Mouse (Mus musculus) gastrocnemius, adult 2 months (tissue): ENCODE measurements at regions not wholly inside any gene's neighbourhood (a gene's known extent, or its start where the extent isn't known, plus 50 kb on each side); places are given as distances from the start of the nearest gene placed in this dataset. TPM values are rescaled to one million over a fixed set of nuclear protein-coding genes. Genes with fewer than 3 reads are reported as not detected.

Experiments
- DNase-seq: peaks from one replicate; pipeline ENCODE4 v3.0.0; 2022
- H3K27ac ChIP-seq: fragments of 200-600 bp; 2 replicates; pipeline ENCODE4 v1.8.1; 2022; ENCODE audit warnings: mild to moderate bottlenecking
- H3K4me3 ChIP-seq: fragments of 200-600 bp; 2 replicates; pipeline ENCODE4 v1.8.1; 2022; ENCODE audit warnings: mild to moderate bottlenecking, moderate library complexity
- CTCF ChIP-seq: fragments of 200-600 bp; IDR thresholded peaks from 2 replicates; pipeline ENCODE4 v1.8.1; 2022; ENCODE audit warnings: antibody characterized with exemption, mild to moderate bottlenecking, moderate library complexity
- intact Hi-C: fragments of 180-260 bp; cut with DNase I; formaldehyde crosslinking; loops from one replicate; pipeline ENCODE4 v1.15.1; 2025
- microRNA-seq: library from miRNA; unstranded; fragments of <30 nt; microRNA quantifications from one replicate; pipeline ENCODE4 v1.2.0, GENCODE M21; 2021

DNA sequence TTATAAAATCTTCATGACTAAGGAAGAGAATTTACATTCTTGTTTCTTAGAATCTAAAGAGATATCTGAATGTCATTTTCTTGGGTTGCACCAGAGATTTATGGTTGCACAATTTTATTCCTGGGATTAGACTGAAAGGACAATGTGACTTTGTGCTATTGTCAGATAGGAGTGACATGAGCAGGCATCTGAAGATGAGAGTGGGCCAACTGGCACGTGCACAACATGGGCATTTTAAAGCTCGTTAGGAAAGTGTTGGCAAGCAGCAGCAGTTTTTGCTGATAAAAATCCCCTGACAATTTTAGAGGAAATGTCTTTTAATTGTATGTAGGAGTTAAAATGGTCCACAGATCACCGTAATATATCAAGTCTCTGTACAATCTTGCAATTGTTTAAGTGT, 178.9 kb upstream of the Tecrl start:
- no peak overlapping the region for H3K27ac ChIP-seq
- no peak for DNase-seq
- no peak for TF ChIP-seq CTCF
- intact Hi-C loops = no loop called here
- H3K4me3 ChIP-seq = no peak overlapping the region

DNA sequence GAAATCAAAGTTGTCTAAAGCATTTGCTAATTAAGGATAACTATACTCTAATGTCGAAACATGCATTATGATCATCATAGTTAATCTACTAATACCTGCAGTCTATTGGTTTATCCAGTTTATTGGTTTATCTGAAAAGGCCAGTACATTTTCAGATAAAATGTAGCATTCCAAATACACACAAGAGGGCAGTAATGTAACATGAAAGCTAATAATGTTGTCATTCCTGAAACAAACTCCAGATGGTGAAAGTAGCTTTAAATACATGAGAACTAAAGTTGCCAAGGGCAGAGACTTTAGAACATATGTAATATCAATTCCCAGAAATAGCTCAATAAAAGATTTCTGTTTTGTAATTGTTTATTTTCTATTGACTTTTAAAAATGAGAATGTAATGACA, 163.7 kb upstream of the Tecrl start:
- intact Hi-C loops = no loop called here
- TF ChIP-seq CTCF = no peak

GRCm38 (mm10) chr5:83484135-83484534, 129.1 kb upstream of the Tecrl start:
- intact Hi-C loops = no loop called here
- peak; percentile 62 for TF ChIP-seq CTCF
- DNase-seq = no peak
- Histone ChIP-seq H3K4me3 (no peak overlapping the region), H3K27ac (no peak overlapping the region)

More for the DNA sequence above, 163.7 kb upstream of the Tecrl start:
- no peak overlapping the region for H3K27ac ChIP-seq
- no peak for DNase-seq
- no peak overlapping the region for H3K4me3 ChIP-seq

DNA sequence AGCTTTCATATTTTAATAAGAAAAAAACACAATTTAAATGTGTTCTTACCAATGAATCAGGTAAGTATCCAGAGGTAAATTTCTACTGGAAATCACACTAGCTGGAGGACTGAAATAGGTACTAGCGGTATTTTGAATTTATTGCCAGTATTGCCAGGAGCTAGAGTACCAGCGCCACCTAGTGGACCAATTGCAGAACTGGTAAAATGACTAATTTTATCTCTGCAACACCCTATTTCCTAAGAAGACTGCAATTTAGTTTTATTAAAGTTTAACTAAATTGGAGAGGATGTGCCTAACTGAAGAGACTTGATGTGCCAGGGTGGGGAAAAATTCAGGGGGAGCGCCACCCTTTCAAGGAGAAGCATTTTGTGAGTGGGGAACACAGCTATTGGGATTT, 85.3 kb upstream of the Tecrl start:
- intact Hi-C loops = no loop called here
- DNase-seq = peak; percentile 27
- Histone ChIP-seq H3K4me3 (no peak overlapping the region), H3K27ac (no peak overlapping the region)
- peak; percentile 92 for TF ChIP-seq CTCF

GRCm38 (mm10) chr5:83436510-83436909, 81.5 kb upstream of the Tecrl start:
- DNase-seq = no peak
- TF ChIP-seq CTCF = no peak
- Histone ChIP-seq H3K27ac (no peak overlapping the region), H3K4me3 (no peak overlapping the region)
- intact Hi-C loops = no loop called here

- no peak for TF ChIP-seq CTCF
- Histone ChIP-seq H3K27ac (no peak overlapping the region), H3K4me3 (no peak overlapping the region)
- no peak for DNase-seq
- intact Hi-C loops = no loop called here
Measured at GRCm38 (mm10) chr5:83421708-83422107, 66.7 kb upstream of the Tecrl start.

DNA sequence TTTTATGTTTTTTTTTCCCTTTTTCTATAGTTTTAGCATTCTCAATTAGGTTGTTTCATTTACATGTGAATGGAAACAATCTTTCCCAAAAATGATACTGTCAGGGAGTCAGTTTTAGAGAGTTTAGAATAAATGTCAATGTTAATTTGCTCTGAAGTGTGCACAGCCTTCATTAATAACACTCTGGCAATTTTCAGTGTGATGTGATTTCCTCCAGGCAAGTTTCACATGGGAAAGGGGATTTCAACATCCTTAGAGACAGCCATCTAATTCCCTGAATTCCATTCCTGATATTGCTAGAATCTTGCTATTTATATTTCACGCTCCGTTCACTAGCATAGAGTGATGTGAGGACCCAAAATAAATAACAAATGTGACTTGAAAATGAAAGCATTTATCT, 55.2 kb upstream of the Tecrl start:
- TF ChIP-seq CTCF = no peak
- no peak overlapping the region for H3K27ac ChIP-seq
- intact Hi-C loops = no loop called here
- no peak overlapping the region for H3K4me3 ChIP-seq
- DNase-seq = no peak

DNA sequence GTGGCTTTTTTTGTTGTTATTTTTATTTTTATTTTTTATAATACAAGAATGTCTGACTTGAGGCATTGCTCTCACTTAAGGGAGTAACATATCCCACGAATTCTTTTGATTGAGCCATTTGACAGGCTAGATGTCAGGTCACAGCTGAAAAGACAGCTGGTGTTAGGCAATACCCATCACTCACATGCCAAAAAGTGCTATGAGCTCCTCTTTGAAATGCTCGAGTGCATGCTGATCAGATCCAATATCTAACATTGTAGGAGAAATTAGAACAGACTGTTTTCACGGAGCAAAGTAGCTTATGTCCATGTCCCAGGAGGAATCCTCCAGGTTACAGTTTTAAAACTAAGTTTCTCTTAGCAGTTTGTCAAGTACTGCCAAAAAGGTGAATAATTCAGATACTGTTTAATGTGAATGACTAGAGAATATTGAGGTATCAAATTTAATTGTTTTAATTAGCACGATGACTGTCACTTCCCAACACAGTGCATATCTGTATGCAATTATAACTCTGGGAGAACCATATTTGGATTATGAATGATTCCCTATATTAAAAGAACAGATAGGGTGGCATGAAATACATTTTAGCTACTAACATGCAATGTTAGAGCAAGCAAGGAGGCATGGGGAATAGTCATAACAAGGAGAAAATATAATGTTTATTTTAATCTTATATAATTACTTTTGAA, 50.4 kb upstream of the Tecrl start:
- intact Hi-C loops = no loop called here
- Histone ChIP-seq H3K4me3 (no peak overlapping the region; the same call in 1 of the 2 replicates), H3K27ac (peak overlapping the region; percentile 70)
- no peak for TF ChIP-seq CTCF
- no peak for DNase-seq

Small RNA genes in the stretch of these regions (microRNA-seq; reads per million reads assigned to microRNA genes)
- gene Gm44303 = not detected
